Mouse (Mus musculus) liver, postnatal 0 days (tissue): ENCODE measurements at regions not wholly inside any gene's neighbourhood (a gene's known extent, or its start where the extent isn't known, plus 50 kb on each side); places are given as distances from the start of the nearest gene placed in this dataset.
A peak's percentile ranks its signal among the peaks of the same experiment; 100 is the strongest.

Experiments used
- ATAC-seq: fragments of 200-750 bp; cut with Nextera tagmentation; 2 replicates; pipeline ENCODE4 v1.8.0; 2017; ENCODE audit warnings: mild to moderate bottlenecking, moderate library complexity
- DNase-seq: peaks from one replicate; pipeline ENCODE4 v3.0.0-alpha.2; 2016
- H3K27ac ChIP-seq: fragments of 300-500 bp; sonication (generic); 2 replicates; pipeline ENCODE4 v1.5.1; 2014; ENCODE audit warnings: antibody characterized with exemption, moderate library complexity, mild to moderate bottlenecking, low read depth
- H3K27me3 ChIP-seq: fragments of 300-500 bp; sonication (generic); 2 replicates; pipeline ENCODE4 v1.6.1; 2014; ENCODE audit warnings: low read length, control low read depth, mixed read lengths; ENCODE audit not compliant: insufficient read depth
- H3K36me3 ChIP-seq: fragments of 300-500 bp; sonication (generic); replicated peaks from 2 replicates; pipeline ENCODE4 v1.6.1; 2014; ENCODE audit warnings: mild to moderate bottlenecking, control low read depth, low read length, moderate library complexity, mixed read lengths; ENCODE audit not compliant: insufficient read depth
- H3K4me1 ChIP-seq: fragments of 300-500 bp; sonication (generic); 2 replicates; pipeline ENCODE4 v1.6.1; 2014; ENCODE audit warnings: antibody characterized with exemption, mild to moderate bottlenecking, control low read depth; ENCODE audit not compliant: insufficient read depth
- H3K4me2 ChIP-seq: fragments of 300-500 bp; sonication (generic); 2 replicates; pipeline ENCODE4 v1.6.1; 2014; ENCODE audit warnings: low read depth, mild to moderate bottlenecking, low read length, moderate library complexity, mixed read lengths
- H3K4me3 ChIP-seq: fragments of 300-500 bp; sonication (generic); 2 replicates; pipeline ENCODE4 v1.5.1; 2014; ENCODE audit warnings: low read depth, low read length
- H3K9ac ChIP-seq: fragments of 300-500 bp; sonication (generic); replicated peaks from 2 replicates; pipeline ENCODE4 v1.6.1; 2014; ENCODE audit warnings: mild to moderate bottlenecking, moderate library complexity
- H3K9me3 ChIP-seq: fragments of 300-500 bp; sonication (generic); 2 replicates; pipeline ENCODE4 v1.6.1; 2016; ENCODE audit warnings: mild to moderate bottlenecking, control low read depth, low read length, mixed read lengths
- CTCF ChIP-seq: sonication (generic); IDR thresholded peaks from 2 replicates; pipeline ENCODE4 v1.5.1; 2016; ENCODE audit warnings: antibody characterized with exemption, low read depth
- EP300 ChIP-seq: IDR thresholded peaks from 2 replicates; pipeline ENCODE4 v1.6.1; 2016; ENCODE audit warnings: antibody characterized with exemption, low read depth, mild to moderate bottlenecking
- WGBS: fragments of 180-500 bp; shearing (Covaris S2); extraction: QIAGEN DNeasy Blood & Tissue Kit; methylation state at CpG from one replicate; pipeline ENCODE4 v1.1.7; 2014; ENCODE audit not compliant: insufficient replicate concordance; 5-methylcytosine and 5-hydroxymethylcytosine counted together

GRCm38 (mm10) chr6:51081056-51081455, 351.4 kb upstream of the Nfe2l3 start:
- DNase-seq (no peak), ATAC-seq (no peak)
- Histone ChIP-seq H3K36me3 (no peaks in the 10 kb centered on the region), H3K27ac (no peak overlapping the region), H3K9me3 (no peaks in the 10 kb centered on the region), H3K4me2 (no peak overlapping the region), H3K4me3 (no peak overlapping the region), H3K27me3 (no peaks in the 10 kb centered on the region), H3K4me1 (no peaks in the 10 kb centered on the region), H3K9ac (no peak overlapping the region)
- TF ChIP-seq CTCF (no peak), EP300 (no peak)
- 70% methylated on average over 5 of the region's 5 CpGs for WGBS

GRCm38 (mm10) chr6:51084656-51085055, 347.8 kb upstream of the Nfe2l3 start:
- Histone ChIP-seq H3K27ac (no peak overlapping the region), H3K4me1 (no peaks in the 10 kb centered on the region), H3K27me3 (no peaks in the 10 kb centered on the region), H3K36me3 (no peaks in the 10 kb centered on the region), H3K4me3 (no peak overlapping the region), H3K4me2 (no peak overlapping the region), H3K9ac (no peak overlapping the region), H3K9me3 (no peaks in the 10 kb centered on the region)
- ATAC-seq: no peak
- DNase-seq: no peak
- TF ChIP-seq CTCF (no peak), EP300 (no peak)
- 89% methylated on average over 9 of the region's 9 CpGs for WGBS

GRCm38 (mm10) chr6:51085547-51085946, 346.9 kb upstream of the Nfe2l3 start:
- 48% methylated on average over 2 of the region's 2 CpGs for WGBS
- Histone ChIP-seq H3K36me3 (no peaks in the 10 kb centered on the region), H3K4me3 (no peak overlapping the region), H3K9ac (no peak overlapping the region), H3K27me3 (no peaks in the 10 kb centered on the region), H3K4me2 (no peak overlapping the region), H3K27ac (no peak overlapping the region), H3K9me3 (no peaks in the 10 kb centered on the region), H3K4me1 (no peaks in the 10 kb centered on the region)
- TF ChIP-seq CTCF (peak; percentile 29; the same call in 1 of the 2 replicates), EP300 (no peak)
- ATAC-seq (no peak), DNase-seq (no peak)

DNA sequence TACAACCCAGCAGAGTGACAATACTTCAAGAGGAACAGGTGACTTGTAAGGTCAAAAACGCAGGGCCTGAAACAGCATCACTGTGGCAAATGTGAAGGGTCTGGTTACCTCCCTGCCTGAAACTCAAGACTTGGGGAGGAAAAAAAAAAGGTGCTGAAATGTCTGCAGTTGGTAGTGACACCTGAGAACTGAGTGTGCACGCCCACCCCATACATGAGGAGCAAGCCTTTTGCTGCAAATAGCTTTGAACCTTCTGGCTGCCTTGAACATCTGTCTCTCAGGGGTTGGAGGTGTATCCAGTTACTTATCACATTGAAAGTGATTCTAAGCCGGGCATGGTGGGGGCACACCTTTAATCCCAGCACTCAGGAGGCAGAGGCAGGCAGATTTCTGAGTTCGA, 346.1 kb upstream of the Nfe2l3 start:
- Histone ChIP-seq H3K4me2 (no peak overlapping the region), H3K4me1 (no peaks in the 10 kb centered on the region), H3K36me3 (no peaks in the 10 kb centered on the region), H3K4me3 (no peak overlapping the region), H3K9me3 (no peaks in the 10 kb centered on the region), H3K9ac (no peak overlapping the region), H3K27ac (no peak overlapping the region), H3K27me3 (no peaks in the 10 kb centered on the region)
- 74% methylated on average over 4 of the region's 4 CpGs for WGBS
- ATAC-seq (no peak), DNase-seq (no peak)
- TF ChIP-seq CTCF: no peak
- no peak for TF ChIP-seq EP300

DNA sequence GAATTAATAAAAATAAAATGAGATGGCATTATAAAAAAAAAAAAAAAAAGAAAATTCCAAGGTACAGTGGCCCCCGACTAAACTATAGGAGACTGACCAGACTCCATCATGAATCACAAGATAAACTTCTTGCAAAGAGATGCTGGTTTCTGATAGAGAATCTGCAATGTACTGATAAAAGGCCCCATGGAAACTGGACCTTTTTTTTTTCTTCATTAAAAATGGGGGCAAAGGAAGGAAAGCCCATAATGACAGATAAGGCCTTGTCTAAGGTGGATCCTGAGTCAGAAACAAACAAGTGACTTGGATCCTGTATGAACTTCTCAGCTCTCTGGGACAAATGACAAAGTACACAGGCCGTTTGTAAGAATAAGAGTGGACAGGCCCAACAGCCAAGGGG, 344.7 kb upstream of the Nfe2l3 start:
- no peak for ATAC-seq
- Histone ChIP-seq H3K27ac (no peak overlapping the region), H3K4me1 (no peaks in the 10 kb centered on the region), H3K9ac (no peak overlapping the region), H3K36me3 (no peaks in the 10 kb centered on the region), H3K4me3 (no peak overlapping the region), H3K27me3 (no peaks in the 10 kb centered on the region), H3K4me2 (no peak overlapping the region), H3K9me3 (no peaks in the 10 kb centered on the region)
- no peak for DNase-seq
- 43% methylated on average over 2 of the region's 2 CpGs for WGBS
- TF ChIP-seq EP300 (no peak), CTCF (no peak)

GRCm38 (mm10) chr6:51088641-51089372, 343.7 kb upstream of the Nfe2l3 start:
- WGBS: 47% methylated on average over 6 of the region's 6 CpGs
- H3K36me3 ChIP-seq: no peaks in the 10 kb centered on the region
- H3K27ac ChIP-seq: no peak overlapping the region
- no peak overlapping the region for H3K4me2 ChIP-seq
- no peak overlapping the region for H3K4me3 ChIP-seq
- DNase-seq: no peak
- TF ChIP-seq CTCF (no peak), EP300 (no peak)
- H3K27me3 ChIP-seq: no peaks in the 10 kb centered on the region
- ATAC-seq: no peak
- H3K9me3 ChIP-seq: no peaks in the 10 kb centered on the region
- no peak overlapping the region for H3K9ac ChIP-seq
- H3K4me1 ChIP-seq: no peaks in the 10 kb centered on the region

- Histone ChIP-seq H3K4me2 (no peak overlapping the region), H3K9ac (no peak overlapping the region), H3K9me3 (no peaks in the 10 kb centered on the region), H3K4me3 (no peak overlapping the region), H3K27ac (no peak overlapping the region), H3K4me1 (no peaks in the 10 kb centered on the region), H3K27me3 (no peaks in the 10 kb centered on the region), H3K36me3 (no peaks in the 10 kb centered on the region)
- DNase-seq (no peak), ATAC-seq (no peak)
- WGBS: 81% methylated on average over 4 of the region's 4 CpGs
- TF ChIP-seq CTCF (no peak), EP300 (no peak)
These were observed 339.3 kb upstream of the Nfe2l3 start for GRCm38 (mm10) chr6:51093196-51093595.
